Mouse (Mus musculus): ENCODE measurements around the gene Epha1. TPM values are rescaled to one million over a fixed set of nuclear protein-coding genes. Genes with fewer than 3 reads are reported as not detected.

Epha1 gene
- polyA plus RNA-seq, 1 experiment: 6.3 TPM

GRCm38 (mm10) chr6:42398998-42399397 is 25.9 kb upstream of the Epha1 start:
- Histone ChIP-seq H3K4me2 (ENCODE audit: low read depth) (no peak overlapping the region), H3K4me3 (no peak overlapping the region), H3K36me3 (ENCODE audit: control insufficient read depth, insufficient read depth) (no peaks in the 10 kb centered on the region), H3K79me2 (ENCODE audit: control insufficient read depth, insufficient read depth) (no peaks in the 10 kb centered on the region), H3ac (ENCODE audit: control insufficient read depth, insufficient read length) (no peak overlapping the region), H3K27me3 (ENCODE audit: control insufficient read depth, insufficient read depth, insufficient read length) (no peaks in the 10 kb centered on the region)
- no peak for TF ChIP-seq TCF12 (IDR thresholded peaks at IDR 0.05; ENCODE audit: insufficient read depth, poor library complexity, severe bottlenecking)
- no peak for TF ChIP-seq MYOD1 (IDR thresholded peaks at IDR 0.05; ENCODE audit: control insufficient read depth in 1 of 3, insufficient read length in 2 of 3, low read depth in 2 of 3)
- TF ChIP-seq SRF (IDR thresholded peaks at IDR 0.05; ENCODE audit: control insufficient read depth, insufficient read length, low read depth): no peak
- no peak for TF ChIP-seq E2F4 (IDR thresholded peaks at IDR 0.05; ENCODE audit: insufficient read depth)
- TF ChIP-seq TCF3 (IDR thresholded peaks at IDR 0.05; ENCODE audit: insufficient read length, low read depth): no peak
- TF ChIP-seq USF1 (IDR thresholded peaks at IDR 0.05; ENCODE audit: low read depth): no peak
- TF ChIP-seq POLR2A (IDR thresholded peaks at IDR 0.05; ENCODE audit: insufficient read length, low read depth): no peak
- TF ChIP-seq MYOG (IDR thresholded peaks at IDR 0.05; ENCODE audit: control insufficient read depth in 1 of 3, insufficient read depth in 1 of 3, insufficient read length in 2 of 3, low read depth in 2 of 3): no peak
- TF ChIP-seq CEBPB (IDR thresholded peaks at IDR 0.05; ENCODE audit: insufficient read depth, poor library complexity, severe bottlenecking): no peak
- no peak for TF ChIP-seq POLR2AphosphoS2 (IDR thresholded peaks at IDR 0.05; ENCODE audit: insufficient read length, low read depth)
- TF ChIP-seq REST (IDR thresholded peaks at IDR 0.05; ENCODE audit: insufficient read depth, insufficient read length): no peak
- TF ChIP-seq MAX (IDR thresholded peaks at IDR 0.05; ENCODE audit: low read depth): no peak

DNA sequence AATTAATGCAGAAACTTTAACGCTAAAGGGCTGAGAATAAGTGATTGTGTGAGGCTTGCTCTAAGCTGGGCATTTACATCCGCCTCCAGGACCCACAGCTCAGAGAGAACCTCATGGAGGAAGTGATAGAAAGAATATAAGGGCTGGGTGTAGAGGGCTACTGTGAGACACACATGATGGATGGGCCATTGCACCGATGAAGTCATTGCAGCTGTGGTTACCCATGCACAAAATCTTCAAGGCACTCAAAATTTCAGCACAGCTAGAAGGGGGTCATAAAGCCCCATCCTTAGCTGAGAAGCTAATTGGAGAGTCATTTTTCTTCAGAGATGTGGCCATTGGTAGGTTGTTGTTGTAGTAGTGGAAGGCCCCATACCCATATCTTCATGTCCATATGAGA is 25.2 kb upstream of the Epha1 start:
- no peak overlapping the region for H3ac ChIP-seq (ENCODE audit: control insufficient read depth, insufficient read length)
- no peaks in the 10 kb centered on the region for H3K79me2 ChIP-seq (ENCODE audit: control insufficient read depth, insufficient read depth)
- H3K4me3 ChIP-seq: no peak overlapping the region
- H3K36me3 ChIP-seq (ENCODE audit: control insufficient read depth, insufficient read depth): no peaks in the 10 kb centered on the region
- TF ChIP-seq MYOG (IDR thresholded peaks at IDR 0.05; ENCODE audit: control insufficient read depth in 1 of 3, insufficient read depth in 1 of 3, insufficient read length in 2 of 3, low read depth in 2 of 3) (no peak), TCF3 (IDR thresholded peaks at IDR 0.05; ENCODE audit: insufficient read length, low read depth) (no peak), POLR2A (IDR thresholded peaks at IDR 0.05; ENCODE audit: insufficient read length, low read depth) (no peak), TCF12 (IDR thresholded peaks at IDR 0.05; ENCODE audit: insufficient read depth, poor library complexity, severe bottlenecking) (no peak), SRF (IDR thresholded peaks at IDR 0.05; ENCODE audit: control insufficient read depth, insufficient read length, low read depth) (no peak), MYOD1 (IDR thresholded peaks at IDR 0.05; ENCODE audit: control insufficient read depth in 1 of 3, insufficient read length in 2 of 3, low read depth in 2 of 3) (no peak), POLR2AphosphoS2 (IDR thresholded peaks at IDR 0.05; ENCODE audit: insufficient read length, low read depth) (no peak), CEBPB (IDR thresholded peaks at IDR 0.05; ENCODE audit: insufficient read depth, poor library complexity, severe bottlenecking) (no peak), REST (IDR thresholded peaks at IDR 0.05; ENCODE audit: insufficient read depth, insufficient read length) (no peak), MAX (IDR thresholded peaks at IDR 0.05; ENCODE audit: low read depth) (no peak)
- H3K4me2 ChIP-seq (ENCODE audit: low read depth): no peak overlapping the region
- H3K27me3 ChIP-seq (ENCODE audit: control insufficient read depth, insufficient read depth, insufficient read length): no peaks in the 10 kb centered on the region

DNA sequence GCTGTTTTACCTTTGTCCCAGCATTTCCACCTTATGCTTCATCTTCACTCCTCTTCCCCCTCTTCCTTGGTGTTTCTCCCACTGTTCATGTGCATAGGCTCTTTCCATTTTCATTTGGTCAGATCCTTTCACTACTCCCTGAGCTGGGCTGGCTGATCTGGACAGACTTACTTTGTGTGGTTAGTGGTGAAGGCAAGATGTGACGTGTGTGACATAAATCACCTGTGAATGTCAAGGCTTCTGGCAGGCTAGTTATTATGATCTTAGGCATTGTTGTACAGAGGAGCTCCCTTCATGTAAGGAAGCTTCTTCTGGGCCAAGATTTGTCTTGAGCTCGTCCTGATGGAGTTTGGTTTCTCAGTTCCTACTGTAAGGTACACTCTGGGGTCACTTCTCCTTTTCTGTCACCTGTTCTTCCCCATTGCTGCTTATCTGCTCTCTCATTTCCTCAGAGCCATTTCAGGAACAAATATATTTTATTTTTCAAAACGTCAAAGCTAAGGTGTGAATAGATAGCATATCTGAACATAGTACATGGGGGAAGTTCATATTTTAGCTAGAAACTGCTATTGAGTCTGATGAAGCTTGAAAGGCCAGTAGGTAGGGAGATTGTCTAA is 24.1 kb upstream of the Epha1 start:
- peak overlapping the region; percentile 66 for H3K4me2 ChIP-seq (ENCODE audit: low read depth)
- H3K36me3 ChIP-seq (ENCODE audit: control insufficient read depth, insufficient read depth): no peaks in the 10 kb centered on the region
- no peaks in the 10 kb centered on the region for H3K79me2 ChIP-seq (ENCODE audit: control insufficient read depth, insufficient read depth)
- no peak overlapping the region for H3K4me3 ChIP-seq
- no peaks in the 10 kb centered on the region for H3K27me3 ChIP-seq (ENCODE audit: control insufficient read depth, insufficient read depth, insufficient read length)
- TF ChIP-seq USF1 (IDR thresholded peaks at IDR 0.05; ENCODE audit: low read depth) (no peak), TCF12 (IDR thresholded peaks at IDR 0.05; ENCODE audit: insufficient read depth, poor library complexity, severe bottlenecking) (no peak), POLR2AphosphoS2 (IDR thresholded peaks at IDR 0.05; ENCODE audit: insufficient read length, low read depth) (no peak), SRF (IDR thresholded peaks at IDR 0.05; ENCODE audit: control insufficient read depth, insufficient read length, low read depth) (no peak), MYOD1 (IDR thresholded peaks at IDR 0.05; ENCODE audit: control insufficient read depth in 1 of 3, insufficient read length in 2 of 3, low read depth in 2 of 3) (no peak), MAX (IDR thresholded peaks at IDR 0.05; ENCODE audit: low read depth) (no peak), POLR2A (IDR thresholded peaks at IDR 0.05; ENCODE audit: insufficient read length, low read depth) (no peak), MYOG (IDR thresholded peaks at IDR 0.05; ENCODE audit: control insufficient read depth in 1 of 3, insufficient read depth in 1 of 3, insufficient read length in 2 of 3, low read depth in 2 of 3) (no peak), TCF3 (IDR thresholded peaks at IDR 0.05; ENCODE audit: insufficient read length, low read depth) (no peak), REST (IDR thresholded peaks at IDR 0.05; ENCODE audit: insufficient read depth, insufficient read length) (no peak), CEBPB (IDR thresholded peaks at IDR 0.05; ENCODE audit: insufficient read depth, poor library complexity, severe bottlenecking) (no peak), E2F4 (IDR thresholded peaks at IDR 0.05; ENCODE audit: insufficient read depth) (no peak)
- no peak overlapping the region for H3ac ChIP-seq (ENCODE audit: control insufficient read depth, insufficient read length)

GRCm38 (mm10) chr6:42395960-42396809 is 23.1 kb upstream of the Epha1 start:
- Histone ChIP-seq H3ac (ENCODE audit: control insufficient read depth, insufficient read length) (no peak overlapping the region), H3K27me3 (ENCODE audit: control insufficient read depth, insufficient read depth, insufficient read length) (no peaks in the 10 kb centered on the region), H3K36me3 (ENCODE audit: control insufficient read depth, insufficient read depth) (no peaks in the 10 kb centered on the region), H3K4me3 (no peak overlapping the region), H3K4me2 (ENCODE audit: low read depth) (peak overlapping the region; percentile 66), H3K79me2 (ENCODE audit: control insufficient read depth, insufficient read depth) (no peaks in the 10 kb centered on the region)
- TF ChIP-seq POLR2AphosphoS2 (IDR thresholded peaks at IDR 0.05; ENCODE audit: insufficient read length, low read depth) (peak; percentile 64), TCF3 (IDR thresholded peaks at IDR 0.05; ENCODE audit: insufficient read length, low read depth) (no peak), SRF (IDR thresholded peaks at IDR 0.05; ENCODE audit: control insufficient read depth, insufficient read length, low read depth) (no peak), TCF12 (IDR thresholded peaks at IDR 0.05; ENCODE audit: insufficient read depth, poor library complexity, severe bottlenecking) (no peak), MYOD1 (IDR thresholded peaks at IDR 0.05; ENCODE audit: control insufficient read depth in 1 of 3, insufficient read length in 2 of 3, low read depth in 2 of 3) (peak; percentile 3 to 49 (median 32)), CEBPB (IDR thresholded peaks at IDR 0.05; ENCODE audit: insufficient read depth, poor library complexity, severe bottlenecking) (peak; percentile 99), USF1 (IDR thresholded peaks at IDR 0.05; ENCODE audit: low read depth) (no peak), MYOG (IDR thresholded peaks at IDR 0.05; ENCODE audit: control insufficient read depth in 1 of 3, insufficient read depth in 1 of 3, insufficient read length in 2 of 3, low read depth in 2 of 3) (peak in 2 of 3 experiments; percentile 53 to 63), MAX (IDR thresholded peaks at IDR 0.05; ENCODE audit: low read depth) (no peak), E2F4 (IDR thresholded peaks at IDR 0.05; ENCODE audit: insufficient read depth) (no peak), REST (IDR thresholded peaks at IDR 0.05; ENCODE audit: insufficient read depth, insufficient read length) (no peak), POLR2A (IDR thresholded peaks at IDR 0.05; ENCODE audit: insufficient read length, low read depth) (peak; percentile 29)

Measured in myocyte (in vitro differentiated cells).